Mouse (Mus musculus): ENCODE results near the gene Rasgef1b.

GRCm38 (mm10) chr5:99471790-99472189 is 257.1 kb downstream of the Rasgef1b start:
- TF ChIP-seq POLR2A (IDR thresholded peaks at IDR 0.05; ENCODE audit: extremely low read depth, insufficient read depth, low read length): no peak
- TF ChIP-seq CTCF (IDR thresholded peaks at IDR 0.05; ENCODE audit: extremely low read depth, insufficient read depth, low read length): no peak

All from cortical plate, adult 2 months (tissue).